Mouse (Mus musculus) embryonic fibroblast, embryonic 13.5 days (primary cell): Measurements from ENCODE around the gene Gpn2. TPM values are rescaled to one million over a fixed set of nuclear protein-coding genes. Genes with fewer than 3 reads are reported as not detected.

Source experiments
- H3K27ac ChIP-seq: 2 replicates; pipeline ENCODE4 v1.5.1; 2012; ENCODE audit warnings: low read length, control low read depth, inconsistent platforms; ENCODE audit not compliant: insufficient read depth
- H3K4me1 ChIP-seq: 2 replicates; pipeline ENCODE4 v1.6.1; 2011; ENCODE audit warnings: low read length; ENCODE audit not compliant: control insufficient read depth, insufficient read depth
- H3K4me3 ChIP-seq: 2 replicates; pipeline ENCODE4 v1.5.1; 2011; ENCODE audit warnings: mild to moderate bottlenecking, control low read depth, low read length; ENCODE audit not compliant: insufficient read depth
- CTCF ChIP-seq: IDR thresholded peaks from 2 replicates; pipeline ENCODE4 v1.5.1; 2011; ENCODE audit warnings: mild to moderate bottlenecking, control low read depth, low read length, moderate library complexity, borderline replicate concordance; ENCODE audit not compliant: insufficient read depth
- POLR2A ChIP-seq: IDR thresholded peaks from 2 replicates; pipeline ENCODE4 v1.6.1; 2011; ENCODE audit warnings: low read depth, mild to moderate bottlenecking, control low read depth, low read length, moderate library complexity
- polyA plus RNA-seq: library from polyadenylated mRNA; stranded (reverse); fragments of >200 nt; gene quantifications from 2 replicates; pipeline ENCODE4 v1.2.4, GENCODE M21; 2011; ENCODE audit warnings: low read depth; ENCODE audit not compliant: missing spikeins, insufficient read length

Gpn2 gene
- polyA plus RNA-seq, 1 experiment, result 10.9 TPM

- Histone ChIP-seq H3K4me3 (no peak overlapping the region), H3K27ac (no peak overlapping the region), H3K4me1 (no peaks in the 10 kb centered on the region)
- TF ChIP-seq POLR2A (no peak), CTCF (no peak)
Measured at GRCm38 (mm10) chr4:133559846-133560245, 24.3 kb upstream of the Gpn2 start.

GRCm38 (mm10) chr4:133561622-133562021, 22.5 kb upstream of the Gpn2 start:
- TF ChIP-seq CTCF (no peak), POLR2A (no peak)
- Histone ChIP-seq H3K4me1 (no peaks in the 10 kb centered on the region), H3K4me3 (no peak overlapping the region), H3K27ac (no peak overlapping the region)

GRCm38 (mm10) chr4:133563123-133563571, 21.0 kb upstream of the Gpn2 start:
- no peak for TF ChIP-seq POLR2A
- TF ChIP-seq CTCF, result no peak
- Histone ChIP-seq H3K4me3 (no peak overlapping the region), H3K27ac (no peak overlapping the region), H3K4me1 (no peaks in the 10 kb centered on the region)

- TF ChIP-seq POLR2A (no peak), CTCF (no peak)
- Histone ChIP-seq H3K27ac (no peak overlapping the region), H3K4me1 (0 out of 2 replicates have a peak, but pooled peaks cover 3% of the 10 kb centered on the region), H3K4me3 (no peak overlapping the region)
Measured at GRCm38 (mm10) chr4:133567251-133567650, 16.9 kb upstream of the Gpn2 start.

GRCm38 (mm10) chr4:133569291-133570065, 14.7 kb upstream of the Gpn2 start:
- H3K27ac ChIP-seq, result no peak overlapping the region; the same call in 1 of the 2 replicates
- H3K4me3 ChIP-seq, result no peak overlapping the region
- 0 out of 2 replicates have a peak, but pooled peaks cover 3% of the 10 kb centered on the region for H3K4me1 ChIP-seq
- TF ChIP-seq CTCF (no peak), POLR2A (no peak)

GRCm38 (mm10) chr4:133570066-133570466, 14.1 kb upstream of the Gpn2 start:
- TF ChIP-seq CTCF (no peak), POLR2A (no peak)

GRCm38 (mm10) chr4:133574070-133574842, 9.9 kb upstream of the Gpn2 start, which contains the start of gene Gpatch3:
TSS of gene Gpatch3 (plus strand) at chr4:133574745.
- TF ChIP-seq POLR2A (peak; percentile 96), CTCF (no peak)
- Histone ChIP-seq H3K4me3 (peak within 1 kb of the TSS; percentile 54), H3K27ac (peak within 1 kb of the TSS; percentile 69), H3K4me1 (0 out of 2 replicates have a peak, but pooled peaks cover 3% of the 10 kb centered on the region)

More at GRCm38 (mm10) chr4:133570066-133570466, 14.1 kb upstream of the Gpn2 start:
- Histone ChIP-seq H3K27ac (no peak overlapping the region; the same call in 1 of the 2 replicates), H3K4me3 (no peak overlapping the region), H3K4me1 (0 out of 2 replicates have a peak, but pooled peaks cover 3% of the 10 kb centered on the region)

GRCm38 (mm10) chr4:133574843-133575202, 9.3 kb upstream of the Gpn2 start:
- Histone ChIP-seq H3K4me1 (0 out of 2 replicates have a peak, but pooled peaks cover 3% of the 10 kb centered on the region), H3K27ac (no peak overlapping the region), H3K4me3 (peak overlapping the region; percentile 54)
- TF ChIP-seq POLR2A (no peak), CTCF (no peak)

GRCm38 (mm10) chr4:133577983-133578382, 6.2 kb upstream of the Gpn2 start:
- TF ChIP-seq CTCF, result no peak
- Histone ChIP-seq H3K27ac (no peak overlapping the region), H3K4me1 (no peaks in the 10 kb centered on the region), H3K4me3 (no peak overlapping the region)
